In the genomic region with DNA sequence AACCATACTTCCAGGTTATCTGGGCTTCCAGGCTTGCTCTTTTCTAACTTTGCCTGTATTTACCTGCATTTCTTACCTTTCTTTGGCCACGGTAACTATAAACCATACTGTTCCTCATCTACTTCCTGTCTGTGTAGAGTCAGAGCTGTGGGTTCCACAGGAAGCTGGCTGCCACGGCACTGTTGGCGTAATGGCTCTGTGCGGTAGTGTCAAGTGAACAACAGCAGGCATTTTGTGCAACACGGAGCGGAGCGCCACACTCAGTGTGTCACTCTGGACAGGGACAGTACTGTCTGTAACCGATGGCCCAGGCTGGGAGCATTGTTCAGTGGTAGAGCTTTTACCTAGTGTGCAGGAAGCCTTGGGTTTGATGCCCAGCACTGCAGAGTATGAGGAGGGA, we compare ENCODE assay signal across 12 mouse cellular contexts.
"Had no signal": no experiment of that assay in that cellular context is flagged by ENCODE, and none has a peak within 500 bp of the region (broad histone marks: within the 10 kb centered on the region; RNA-seq: fewer than 3 reads in every experiment).

No protein-coding gene starts in this region.

- H3K27me3 ChIP-seq: limb, embryonic 15.5 days; liver, embryonic 12.5 days; lung, embryonic 15.5 days; megakaryocyte, embryonic 14.5 days; midbrain, embryonic 15.5 days; neural tube, embryonic 13.5 days had no signal

- H3K9ac ChIP-seq: limb, embryonic 15.5 days; liver, embryonic 12.5 days; lung, embryonic 15.5 days; midbrain, embryonic 15.5 days; neural tube, embryonic 13.5 days had no signal

- H3K27ac ChIP-seq: limb, embryonic 15.5 days; liver, embryonic 12.5 days; lung, embryonic 15.5 days; macrophage; midbrain, embryonic 15.5 days; neural tube, embryonic 13.5 days had no signal

- H3K9me3 ChIP-seq: limb, embryonic 15.5 days; liver, embryonic 12.5 days; lung, embryonic 15.5 days; midbrain, embryonic 15.5 days; neural tube, embryonic 13.5 days had no signal

- H3K4me3 ChIP-seq: limb, embryonic 15.5 days; liver, embryonic 12.5 days; lung, embryonic 15.5 days; megakaryocyte, embryonic 14.5 days; midbrain, embryonic 15.5 days; neural tube, embryonic 13.5 days had no signal

- H3K4me2 ChIP-seq: limb, embryonic 15.5 days; liver, embryonic 12.5 days; lung, embryonic 15.5 days; midbrain, embryonic 11.5 days; midbrain, embryonic 15.5 days; neural tube, embryonic 13.5 days had no signal

- ATAC-seq: liver, embryonic 12.5 days; midbrain, embryonic 15.5 days had no signal

- DNase-seq: kidney, adult 11 months; kidney, postnatal 14 days; lung, postnatal 14 days; retina, postnatal 1 day had no signal

- H3K4me1 ChIP-seq: limb, embryonic 15.5 days; midbrain, embryonic 15.5 days; neural tube, embryonic 13.5 days had no signal
